Mouse (Mus musculus): ENCODE data around the gene Gpr165. TPM values are rescaled to one million over a fixed set of nuclear protein-coding genes. Genes with fewer than 3 reads are reported as not detected.
A peak's percentile ranks its signal among the peaks of the same experiment; 100 is the strongest.

The Gpr165 gene
- polyA plus RNA-seq (2015; fragmentation: Nextera tagmentation; extraction: Ambion mirVana), result 9.8 and 12.0 TPM in 2 replicates

DNA sequence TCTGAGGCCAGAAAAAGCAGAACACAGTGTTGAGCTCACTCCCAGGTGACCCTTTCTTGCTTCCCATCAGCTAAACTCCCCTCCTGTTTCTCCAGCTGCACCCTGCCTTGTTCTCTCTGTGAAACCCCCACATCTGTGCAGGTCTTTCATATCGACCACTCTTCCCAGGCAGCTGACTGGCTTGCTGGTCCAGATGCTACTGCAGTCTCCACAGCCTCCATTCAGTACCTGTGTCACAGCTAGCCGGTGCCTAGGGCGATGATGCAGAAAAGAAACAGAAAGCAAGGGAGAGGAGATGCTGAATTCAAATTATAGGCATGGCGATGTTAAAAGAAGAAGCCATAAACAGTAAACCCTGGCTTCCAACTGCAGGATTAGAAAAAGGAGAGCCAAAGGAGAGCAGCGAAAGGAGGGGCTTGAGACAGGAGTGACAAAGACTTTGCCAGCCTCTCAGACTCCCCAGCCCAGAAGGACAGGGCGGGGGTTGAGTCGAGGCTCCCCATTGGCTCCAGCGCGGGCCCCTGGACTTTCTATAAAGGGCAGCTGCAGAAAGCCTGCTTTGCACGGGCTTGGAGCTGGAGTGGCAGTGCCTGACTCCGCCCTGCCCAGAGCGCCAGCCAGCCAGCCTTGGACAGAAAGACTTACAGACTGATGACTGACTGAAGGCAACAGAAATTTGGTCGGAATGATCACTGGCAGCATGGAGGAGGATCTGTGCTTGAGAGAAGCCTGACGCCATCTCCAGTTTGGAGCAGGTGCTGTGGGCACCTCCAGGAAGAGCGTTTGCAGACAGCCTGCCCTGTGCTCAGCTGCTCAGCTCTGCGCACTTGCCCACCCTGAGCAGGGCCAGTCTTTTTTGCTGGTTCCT, at the start of gene Gpr165:
TSS of gene Gpr165 (plus strand) at position 535 of the 868 bp plus-strand sequence.
- no peaks in the 10 kb centered on the region for H3K27me3 ChIP-seq (replicated peaks)
- no peaks in the 10 kb centered on the region for H3K9me3 ChIP-seq
- peak within 1 kb of the TSS; percentile 78 for H3K27ac ChIP-seq
- no peaks in the 10 kb centered on the region for H3K36me3 ChIP-seq (replicated peaks)
- H3K4me3 ChIP-seq, result peak within 1 kb of the TSS; percentile 45
- ATAC-seq (replicated peaks), result peak; percentile 99
- H3K9ac ChIP-seq, result peak within 1 kb of the TSS; percentile 47
- peak within 1 kb of the TSS; percentile 52 for H3K4me2 ChIP-seq
- 29% methylated on average over 16 of the region's 16 CpGs for WGBS
- no peaks in the 10 kb centered on the region for H3K4me1 ChIP-seq

DNA sequence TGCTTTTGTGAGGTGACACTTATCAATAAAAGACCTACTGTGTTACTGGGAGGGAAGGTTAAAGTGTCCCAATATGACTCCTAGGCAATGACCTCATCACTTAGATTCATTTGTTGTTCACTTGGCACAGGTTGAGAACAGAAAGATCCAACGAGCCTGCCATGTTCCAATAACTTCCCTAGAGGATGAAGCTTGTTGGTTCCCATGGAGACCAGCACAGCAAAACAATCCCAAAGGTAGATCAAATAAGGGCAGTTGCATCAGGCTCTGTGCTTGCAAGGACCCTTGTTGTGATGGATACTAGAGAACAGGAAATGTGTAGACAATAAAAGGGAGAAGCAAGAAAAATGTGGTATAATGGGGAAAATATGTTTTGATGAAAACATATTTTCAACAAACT, 38.4 kb upstream of the Gpr165 start:
- Histone ChIP-seq H3K4me3 (no peak overlapping the region), H3K27me3 (replicated peaks) (no peaks in the 10 kb centered on the region), H3K4me1 (no peaks in the 10 kb centered on the region), H3K36me3 (replicated peaks) (no peaks in the 10 kb centered on the region), H3K4me2 (no peak overlapping the region), H3K27ac (no peak overlapping the region), H3K9me3 (no peaks in the 10 kb centered on the region), H3K9ac (no peak overlapping the region)
- WGBS, result 41% methylated on average over 1 of the region's 1 CpGs
- ATAC-seq (replicated peaks), result no peak

All from midbrain, embryonic 15.5 days (tissue).